Mouse (Mus musculus) midbrain, embryonic 11.5 days (tissue): ENCODE data around the gene Naa60. TPM values are rescaled to one million over a fixed set of nuclear protein-coding genes. Genes with fewer than 3 reads are reported as not detected.

Source experiments
- ATAC-seq: fragments of 200-750 bp; cut with Nextera tagmentation; 2 replicates; pipeline ENCODE4 v1.8.0; 2017; ENCODE audit warnings: moderate TSS enrichment, moderate library complexity; ENCODE audit not compliant: low FRiP score
- DNase-seq: peaks from one replicate; pipeline ENCODE4 v3.0.0; 2015; ENCODE audit warnings: low spot score; ENCODE audit errors: missing footprints
- H3K27ac ChIP-seq: fragments of 300-500 bp; sonication (generic); 2 replicates; pipeline ENCODE4 v1.5.1; 2014; ENCODE audit warnings: low read depth, low read length
- H3K27me3 ChIP-seq: fragments of 300-500 bp; sonication (generic); 2 replicates; pipeline ENCODE4 v1.6.1; 2014; ENCODE audit warnings: mild to moderate bottlenecking, low read length, moderate library complexity, mixed read lengths; ENCODE audit not compliant: control insufficient read depth, insufficient read depth
- H3K36me3 ChIP-seq: fragments of 300-500 bp; sonication (generic); 2 replicates; pipeline ENCODE4 v1.6.1; 2014; ENCODE audit warnings: mild to moderate bottlenecking, low read length, moderate library complexity, mixed read lengths; ENCODE audit not compliant: control insufficient read depth, insufficient read depth
- H3K4me1 ChIP-seq: fragments of 300-500 bp; sonication (generic); 2 replicates; pipeline ENCODE4 v1.6.1; 2014; ENCODE audit warnings: low read length; ENCODE audit not compliant: control insufficient read depth, insufficient read depth
- H3K4me2 ChIP-seq: fragments of 300-500 bp; sonication (generic); 2 replicates; pipeline ENCODE4 v1.6.1; 2014; ENCODE audit warnings: mild to moderate bottlenecking, moderate library complexity
- H3K4me3 ChIP-seq: fragments of 300-500 bp; sonication (generic); 2 replicates; pipeline ENCODE4 v1.5.1; 2014; ENCODE audit warnings: low read depth, low read length
- H3K9ac ChIP-seq: fragments of 300-500 bp; sonication (generic); 2 replicates; pipeline ENCODE4 v1.6.1; 2014; ENCODE audit warnings: low read length
- H3K9me3 ChIP-seq: fragments of 300-500 bp; sonication (generic); 2 replicates; pipeline ENCODE4 v1.6.1; 2016; ENCODE audit warnings: low read length; ENCODE audit not compliant: control insufficient read depth
- WGBS: fragments of 180-500 bp; shearing (Covaris S2); extraction: QIAGEN DNeasy Blood & Tissue Kit; methylation state at CpG from one replicate; pipeline ENCODE4 v1.1.7; 2014; 5-methylcytosine and 5-hydroxymethylcytosine counted together
- polyA plus RNA-seq: library from polyadenylated mRNA; unstranded; fragments of >200 nt; fragmentation: Nextera tagmentation; extraction: Ambion mirVana; gene quantifications from 2 replicates; pipeline ENCODE4 v1.2.1, GENCODE M21; 2014

Naa60 gene
- 62.6 and 64.0 TPM in 2 replicates for polyA plus RNA-seq

DNA sequence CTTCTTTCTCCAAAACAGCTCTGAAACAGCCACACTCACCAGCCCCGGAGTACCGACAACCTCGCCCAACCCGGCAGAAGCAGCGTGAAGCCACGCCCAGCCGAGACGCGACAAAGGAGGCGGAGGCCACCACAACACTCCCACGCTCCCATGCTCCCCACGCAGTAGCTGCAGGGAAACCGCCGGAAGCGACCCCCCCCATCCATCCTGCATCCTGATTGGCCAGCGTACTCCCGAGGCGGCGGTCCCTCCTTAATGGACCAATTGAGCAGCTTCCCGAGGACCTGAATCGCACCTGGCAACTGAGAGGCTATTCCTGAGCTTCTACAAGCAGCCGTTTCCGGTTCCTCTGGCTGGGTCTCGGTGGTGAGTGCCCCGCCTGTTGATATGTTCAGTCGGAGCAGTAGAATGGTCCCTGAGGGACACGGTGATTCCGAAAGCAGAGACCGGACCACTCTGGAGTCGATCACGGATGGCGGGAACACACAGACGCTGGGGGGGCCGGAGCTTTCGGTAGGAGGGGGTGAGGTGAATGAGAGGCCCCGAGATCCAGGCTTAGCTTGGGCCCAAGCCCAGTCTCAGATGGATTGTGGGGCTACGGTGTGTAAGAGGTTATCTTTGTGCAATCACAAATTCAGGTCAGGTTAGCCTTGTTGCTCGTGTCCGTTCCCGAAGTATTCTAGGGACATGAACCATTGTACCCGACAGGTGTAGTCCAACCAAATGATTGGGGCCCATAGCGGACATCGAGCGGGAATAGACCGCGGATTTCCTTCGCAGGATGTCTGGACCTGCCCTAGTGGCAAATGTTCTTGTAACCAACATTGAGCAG is at the start of gene Naa60:
Naa60 (plus strand) TSS at position 160 of the 832 bp plus-strand sequence.
- H3K9me3 ChIP-seq = no peaks in the 10 kb centered on the region
- no peaks in the 10 kb centered on the region for H3K27me3 ChIP-seq
- H3K9ac ChIP-seq = peak within 1 kb of the TSS; percentile 69
- peak; percentile 99 for ATAC-seq
- peak within 1 kb of the TSS; percentile 59 for H3K4me3 ChIP-seq
- DNase-seq = peak; percentile 97
- H3K27ac ChIP-seq = no peak within 1 kb of the TSS
- H3K4me2 ChIP-seq = peak within 1 kb of the TSS; percentile 72
- no peaks in the 10 kb centered on the region; the same call in 1 of the 2 replicates for H3K36me3 ChIP-seq
- peaks cover 9% of the 10 kb centered on the region for H3K4me1 ChIP-seq
- 5% methylated on average over 47 of the region's 47 CpGs for WGBS

- no peak overlapping the region for H3K9ac ChIP-seq
- no peak overlapping the region for H3K4me3 ChIP-seq
- DNase-seq (no peak), ATAC-seq (no peak)
- H3K9me3 ChIP-seq = no peaks in the 10 kb centered on the region
- no peak overlapping the region for H3K27ac ChIP-seq
- no peaks in the 10 kb centered on the region for H3K36me3 ChIP-seq
- H3K4me2 ChIP-seq = no peak overlapping the region
- 59% methylated on average over 3 of the region's 3 CpGs for WGBS
- no peaks in the 10 kb centered on the region for H3K4me1 ChIP-seq
- no peaks in the 10 kb centered on the region for H3K27me3 ChIP-seq
These were observed 44.2 kb upstream of the Naa60 start for GRCm38 (mm10) chr16:3828021-3828420.

- DNase-seq = no peak
- Histone ChIP-seq H3K4me3 (no peak overlapping the region), H3K4me2 (no peak overlapping the region), H3K36me3 (no peaks in the 10 kb centered on the region), H3K4me1 (no peaks in the 10 kb centered on the region), H3K9me3 (no peaks in the 10 kb centered on the region), H3K27ac (no peak overlapping the region), H3K9ac (no peak overlapping the region), H3K27me3 (no peaks in the 10 kb centered on the region)
- WGBS = 93% methylated on average over 2 of the region's 2 CpGs
- no peak for ATAC-seq
These were observed 42.4 kb upstream of the Naa60 start for GRCm38 (mm10) chr16:3829727-3830126.

DNA sequence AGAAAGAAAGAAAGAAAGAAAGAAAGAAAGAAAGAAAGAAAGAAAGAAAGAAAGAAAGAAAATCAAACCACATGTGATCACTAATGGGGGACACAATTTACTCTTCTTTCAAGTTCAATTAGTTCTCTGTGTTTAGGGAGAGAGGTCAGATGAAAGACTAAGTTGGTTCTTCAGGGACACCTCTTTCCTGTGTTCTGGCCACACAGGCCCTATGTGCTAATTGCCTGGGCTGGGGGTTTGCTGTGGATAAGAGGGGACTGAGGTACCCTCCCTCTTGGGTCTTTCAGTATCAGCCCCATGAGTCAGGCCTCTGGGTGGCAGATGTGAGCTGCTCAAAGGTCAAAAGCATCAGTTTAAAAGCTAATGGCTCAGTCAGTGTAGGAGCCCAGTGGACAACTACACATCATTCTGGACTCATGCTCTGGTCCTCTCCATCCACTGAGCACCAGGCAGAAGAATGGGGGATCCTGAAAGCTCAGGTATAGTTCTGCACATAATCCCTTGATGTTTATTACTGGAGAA is 41.5 kb upstream of the Naa60 start, which contains the start of gene Olfr15:
Olfr15 (plus strand) TSS at position 291 of the 522 bp plus-strand sequence.
- Histone ChIP-seq H3K27ac (no peak within 1 kb of the TSS), H3K9me3 (no peaks in the 10 kb centered on the region)
- no peak for ATAC-seq

GRCm38 (mm10) chr16:3835461-3835860 is 36.7 kb upstream of the Naa60 start:
- 85% methylated on average over 2 of the region's 2 CpGs for WGBS
- no peaks in the 10 kb centered on the region for H3K4me1 ChIP-seq
- H3K4me3 ChIP-seq = no peak overlapping the region
- no peaks in the 10 kb centered on the region for H3K36me3 ChIP-seq
- no peak overlapping the region for H3K4me2 ChIP-seq
- no peak for ATAC-seq
- no peak for DNase-seq
- H3K9me3 ChIP-seq = no peaks in the 10 kb centered on the region
- no peak overlapping the region for H3K9ac ChIP-seq
- no peak overlapping the region for H3K27ac ChIP-seq
- no peaks in the 10 kb centered on the region for H3K27me3 ChIP-seq

More for the DNA sequence above, 41.5 kb upstream of the Naa60 start, which contains the start of gene Olfr15:
- Histone ChIP-seq H3K4me2 (no peak within 1 kb of the TSS), H3K36me3 (no peaks in the 10 kb centered on the region), H3K27me3 (no peaks in the 10 kb centered on the region), H3K9ac (no peak within 1 kb of the TSS), H3K4me1 (no peaks in the 10 kb centered on the region), H3K4me3 (no peak within 1 kb of the TSS)
- DNase-seq = peak; percentile 79

DNA sequence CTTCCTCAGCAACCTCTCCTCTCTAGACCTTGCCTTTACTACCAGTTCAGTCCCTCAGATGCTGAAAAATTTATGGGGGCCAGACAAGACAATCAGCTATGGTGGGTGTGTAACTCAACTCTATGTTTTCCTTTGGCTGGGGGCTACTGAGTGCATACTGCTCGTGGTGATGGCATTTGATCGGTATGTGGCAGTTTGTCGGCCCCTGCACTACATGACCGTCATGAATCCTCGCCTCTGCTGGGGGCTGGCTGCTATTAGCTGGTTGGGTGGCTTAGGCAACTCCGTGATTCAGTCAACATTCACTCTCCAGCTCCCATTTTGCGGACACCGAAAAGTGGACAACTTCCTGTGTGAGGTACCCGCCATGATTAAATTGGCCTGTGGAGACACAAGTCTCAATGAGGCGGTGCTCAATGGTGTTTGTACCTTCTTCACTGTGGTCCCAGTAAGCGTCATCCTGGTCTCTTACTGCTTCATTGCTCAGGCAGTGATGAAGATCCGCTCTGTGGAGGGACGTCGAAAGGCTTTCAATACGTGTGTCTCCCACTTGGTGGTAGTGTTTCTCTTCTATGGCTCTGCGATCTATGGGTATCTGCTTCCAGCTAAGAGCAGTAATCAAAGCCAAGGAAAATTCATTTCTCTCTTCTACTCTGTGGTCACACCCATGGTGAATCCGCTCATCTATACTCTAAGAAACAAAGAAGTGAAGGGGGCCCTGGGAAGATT is 32.9 kb upstream of the Naa60 start:
- no peak overlapping the region for H3K27ac ChIP-seq
- H3K9ac ChIP-seq = no peak overlapping the region
- DNase-seq (no peak), ATAC-seq (no peak)
- H3K27me3 ChIP-seq = no peaks in the 10 kb centered on the region
- no peak overlapping the region for H3K4me3 ChIP-seq
- 63% methylated on average over 17 of the region's 17 CpGs for WGBS
- H3K4me2 ChIP-seq = no peak overlapping the region
- H3K4me1 ChIP-seq = no peaks in the 10 kb centered on the region
- no peaks in the 10 kb centered on the region for H3K9me3 ChIP-seq
- no peaks in the 10 kb centered on the region for H3K36me3 ChIP-seq

DNA sequence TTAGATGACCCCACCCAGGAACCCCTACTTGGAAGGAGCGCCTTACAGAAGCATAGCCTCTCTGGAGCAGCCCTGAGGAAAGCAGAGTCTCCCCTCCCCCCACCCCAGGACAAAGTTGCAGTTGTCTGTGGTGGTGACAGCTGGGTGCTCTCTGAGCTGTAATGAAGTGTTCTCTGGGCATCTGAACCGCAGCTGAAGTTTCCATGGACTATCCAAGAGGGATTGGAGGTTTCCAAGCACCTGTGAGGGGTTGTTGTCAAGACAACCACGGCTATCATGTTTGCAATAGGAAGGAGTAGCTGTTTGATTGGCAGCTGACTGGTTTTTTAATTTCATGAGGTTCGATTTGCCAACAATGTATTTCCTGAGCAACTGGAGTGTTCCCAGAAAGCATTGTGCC is 29.2 kb upstream of the Naa60 start:
- DNase-seq (peak; percentile 84), ATAC-seq (no peak)
- H3K27me3 ChIP-seq = no peaks in the 10 kb centered on the region
- H3K4me3 ChIP-seq = no peak overlapping the region
- H3K9ac ChIP-seq = no peak overlapping the region
- no peaks in the 10 kb centered on the region for H3K4me1 ChIP-seq
- H3K4me2 ChIP-seq = no peak overlapping the region
- no peaks in the 10 kb centered on the region for H3K36me3 ChIP-seq
- H3K27ac ChIP-seq = no peak overlapping the region
- H3K9me3 ChIP-seq = no peaks in the 10 kb centered on the region
- 44% methylated on average over 4 of the region's 4 CpGs for WGBS

GRCm38 (mm10) chr16:3843796-3844195 is 28.4 kb upstream of the Naa60 start:
- Histone ChIP-seq H3K4me3 (no peak overlapping the region), H3K4me1 (no peaks in the 10 kb centered on the region), H3K36me3 (no peaks in the 10 kb centered on the region), H3K4me2 (no peak overlapping the region), H3K9me3 (no peaks in the 10 kb centered on the region), H3K9ac (no peak overlapping the region), H3K27me3 (no peaks in the 10 kb centered on the region), H3K27ac (no peak overlapping the region)
- DNase-seq = no peak
- no peak for ATAC-seq
- WGBS = 70% methylated on average over 1 of the region's 1 CpGs
